Mouse (Mus musculus) MEL (cell line): ENCODE measurements at regions not wholly inside any gene's neighbourhood (a gene's known extent, or its start where the extent isn't known, plus 50 kb on each side); places are given as distances from the start of the nearest gene placed in this dataset.

Experiments used
- BHLHE40 ChIP-seq: IDR thresholded peaks from 2 replicates; pipeline ENCODE4 v1.6.1; 2012; ENCODE audit warnings: low read depth, mild to moderate bottlenecking, inconsistent platforms, low read length, improper control_type of control experiment, borderline replicate concordance
- CHD2 ChIP-seq: IDR thresholded peaks from 2 replicates; pipeline ENCODE4 v1.6.1; 2011; ENCODE audit warnings: low read length, improper control_type of control experiment
- CTCF ChIP-seq, 3 experiments: IDR thresholded peaks in 2 of 3; conservative IDR thresholded peaks in 1 of 3; 2 replicates each; pipeline ENCODE4 v1.5.1; 2011 to 2012; ENCODE audit warnings: low read length in 3 of 3, low read depth in 2 of 3, mild to moderate bottlenecking in 2 of 3, improper control_type of control experiment in 1 of 3, inconsistent platforms in 1 of 3, mixed read lengths in 1 of 3, moderate library complexity in 1 of 3; ENCODE audit not compliant: control insufficient read depth in 1 of 3, insufficient read depth in 1 of 3, poor library complexity in 1 of 3, severe bottlenecking in 1 of 3
- E2F4 ChIP-seq: IDR thresholded peaks from 2 replicates; pipeline ENCODE4 v1.6.1; 2011; ENCODE audit warnings: low read depth, low read length, improper control_type of control experiment, borderline replicate concordance
- GABPA ChIP-seq: IDR thresholded peaks from 2 replicates; pipeline ENCODE4 v1.6.1; 2012; ENCODE audit warnings: low read depth, mild to moderate bottlenecking, inconsistent platforms, low read length, improper control_type of control experiment, moderate library complexity
- GATA1 ChIP-seq: IDR thresholded peaks from 2 replicates; pipeline ENCODE4 v1.6.1; 2011; ENCODE audit warnings: low read depth, low read length, improper control_type of control experiment
- HCFC1 ChIP-seq: IDR thresholded peaks from 2 replicates; pipeline ENCODE4 v1.6.1; 2012; ENCODE audit warnings: low read depth, mild to moderate bottlenecking, inconsistent platforms, low read length, improper control_type of control experiment, moderate library complexity
- JUND ChIP-seq: IDR thresholded peaks from 2 replicates; pipeline ENCODE4 v1.6.1; 2011; ENCODE audit warnings: low read depth, mild to moderate bottlenecking, improper control_type of control experiment, low read length
- MYC ChIP-seq: IDR thresholded peaks from 2 replicates; pipeline ENCODE4 v1.6.1; 2011; ENCODE audit warnings: low read depth, mild to moderate bottlenecking, low read length, improper control_type of control experiment, moderate library complexity
- NELFE ChIP-seq: IDR thresholded peaks from 2 replicates; pipeline ENCODE4 v1.6.1; 2011; ENCODE audit warnings: low read depth, low read length, improper control_type of control experiment
- POLR2A ChIP-seq, 2 experiments: IDR thresholded peaks; 2 replicates each; pipeline ENCODE4 v1.6.1; 2011 to 2012; ENCODE audit warnings: low read length in 2 of 2, mild to moderate bottlenecking in 2 of 2, control low read depth in 1 of 2, improper control_type of control experiment in 1 of 2, low read depth in 1 of 2, moderate library complexity in 1 of 2; ENCODE audit not compliant: control insufficient read depth in 1 of 2, insufficient read depth in 1 of 2, poor library complexity in 1 of 2
- POLR2AphosphoS2 ChIP-seq: IDR thresholded peaks from 2 replicates; pipeline ENCODE4 v1.6.1; 2011; ENCODE audit warnings: low read length, improper control_type of control experiment
- TCF12 ChIP-seq: IDR thresholded peaks from 2 replicates; pipeline ENCODE4 v1.6.1; 2014; ENCODE audit warnings: low read depth, mild to moderate bottlenecking, inconsistent platforms, low read length, improper control_type of control experiment, moderate library complexity
- UBTF ChIP-seq: IDR thresholded peaks from 2 replicates; pipeline ENCODE4 v1.6.1; 2012; ENCODE audit warnings: low read depth, mild to moderate bottlenecking, inconsistent platforms, low read length, improper control_type of control experiment, moderate library complexity, borderline replicate concordance; ENCODE audit not compliant: insufficient read depth

DNA sequence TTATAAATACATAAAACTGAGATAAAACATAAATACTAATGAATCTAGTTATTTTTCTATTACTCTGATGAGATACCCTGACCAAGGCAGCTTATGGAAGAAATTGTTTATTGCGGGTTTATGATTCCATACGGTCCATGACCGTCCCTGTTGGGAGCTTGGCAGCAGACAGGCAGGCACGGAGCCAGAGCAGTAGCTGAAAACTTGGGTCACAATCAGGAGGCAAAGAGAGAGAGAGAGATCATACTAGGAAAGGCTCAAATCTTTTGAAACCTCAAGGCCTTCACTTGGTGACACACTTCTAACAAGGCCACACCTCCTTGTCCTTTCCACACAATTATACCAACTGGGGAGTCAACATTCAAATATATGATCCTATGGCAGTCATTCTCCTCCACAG, 166.7 kb upstream of the Mkln1 start:
- no peak for TF ChIP-seq HCFC1
- no peak for TF ChIP-seq E2F4
- no peak for TF ChIP-seq CHD2
- no peak for TF ChIP-seq CTCF (IDR thresholded peaks at IDR 0.05 in 2 of 3, conservative IDR thresholded peaks at IDR 0.05 in 1 of 3; ENCODE audit: control insufficient read depth in 1 of 3, insufficient read depth in 1 of 3, low read depth in 2 of 3, low read length in 3 of 3, poor library complexity in 1 of 3, severe bottlenecking in 1 of 3)
- no peak for TF ChIP-seq GABPA
- TF ChIP-seq POLR2AphosphoS2 = no peak
- TF ChIP-seq POLR2A (IDR thresholded peaks at IDR 0.05; ENCODE audit: control insufficient read depth in 1 of 2, insufficient read depth in 1 of 2, low read depth in 1 of 2, low read length in 2 of 2, poor library complexity in 1 of 2) = no peak
- no peak for TF ChIP-seq NELFE
- TF ChIP-seq GATA1 = no peak
- no peak for TF ChIP-seq TCF12
- TF ChIP-seq MYC = no peak
- no peak for TF ChIP-seq UBTF
- TF ChIP-seq BHLHE40 = no peak
- no peak for TF ChIP-seq JUND
